Mouse (Mus musculus): ENCODE data around the gene Cacna1a. TPM values are rescaled to one million over a fixed set of nuclear protein-coding genes. Genes with fewer than 3 reads are reported as not detected.

The Cacna1a gene
- total RNA-seq, 4 experiments from 2014 or later = 177 to 203 (median 185) TPM

GRCm38 (mm10) chr8:84687705-84688100 is 299.5 kb downstream of the Cacna1a start, which contains the start of gene Nacc1:
Gene Nacc1 (minus strand): TSS chr8:84687862.
- DNase-seq (ENCODE audit: low spot score in 2 of 2) = peak in 1 of 2 experiments; percentile 78

- peak; percentile 84 to 88 for DNase-seq (ENCODE audit: low spot score in 2 of 2)
Observed at GRCm38 (mm10) chr8:84689091-84689915, 301.1 kb downstream of the Cacna1a start.

Other genes starting within 250 kb of the Cacna1a start
- 10 to 100 TPM; 44.3 to 52.9 (median 47.4) TPM for gene Cc2d1a, start 240.5 kb upstream of the Cacna1a start, total RNA-seq (2022)
- 1 to 10 TPM; 2.8 to 3.2 (median 3.1) TPM for gene 4930432K21Rik, start 240.4 kb upstream of the Cacna1a start, total RNA-seq (2022)
- 1 to 10 TPM; 2.8 to 3.8 (median 3.2) TPM for gene Nanos3, start 203.2 kb upstream of the Cacna1a start, total RNA-seq (2022)
- gene Zswim4, start 151.4 kb upstream of the Cacna1a start, total RNA-seq (2022) = 10 to 100 TPM; 12.9 to 13.8 (median 13.3) TPM
- gene D8Ertd738e, start 138.7 kb upstream of the Cacna1a start, total RNA-seq (2022) = 100 to 1,000 TPM in 2 of 4 experiments, 10 to 100 TPM in 2; 97.1 to 133 (median 108) TPM
- gene Mri1, start 131.1 kb upstream of the Cacna1a start, total RNA-seq (2022) = 10 to 100 TPM; 14.3 to 18.7 (median 16.2) TPM
- 10 to 100 TPM; 24.6 to 29.7 (median 27.8) TPM for gene Ccdc130, start 118.1 kb upstream of the Cacna1a start, total RNA-seq (2022)

Measured in left cerebral cortex, adult 8-10 months (tissue).